Mouse (Mus musculus) C3H10T1/2 (cell line): Measurements from ENCODE around the gene Olfr685. TPM values are rescaled to one million over a fixed set of nuclear protein-coding genes. Genes with fewer than 3 reads are reported as not detected.

Source experiments
- polyA plus RNA-seq, 2 experiments: library from polyadenylated mRNA; unstranded; fragments of >200 nt; fragmentation: generic; extraction: Trizol; gene quantifications; one replicate each; pipeline ENCODE4 v1.2.1; 2012; ENCODE audit warnings: missing spikeins in 2 of 2

Gene Olfr685
- polyA plus RNA-seq: not detected

GRCm38 (mm10) chr7:105185912-105186311 lies at the start of gene Olfr685:
TSS of gene Olfr685 (minus strand) at chr7:105186012.

GRCm38 (mm10) chr7:105207385-105207784 lies 21.6 kb upstream of the Olfr685 start, which contains the start of gene Olfr686:
TSS of gene Olfr686 (minus strand) at chr7:105207485.

GRCm38 (mm10) chr7:105163553-105163952 lies 22.3 kb downstream of the Olfr685 start, which contains the start of gene Olfr684:
TSS of gene Olfr684 (minus strand) at chr7:105163653.

GRCm38 (mm10) chr7:105146912-105147311 lies 38.9 kb downstream of the Olfr685 start, which contains the start of gene Olfr683:
TSS of gene Olfr683 (minus strand) at chr7:105147012.

Other genes starting within 250 kb of the Olfr685 start
- gene Olfr670, start 223.4 kb downstream of the Olfr685 start, polyA plus RNA-seq: not detected
- not detected for gene Olfr671, start 206.9 kb downstream of the Olfr685 start, polyA plus RNA-seq
- not detected for gene Olfr672, start 184.0 kb downstream of the Olfr685 start, polyA plus RNA-seq
- not detected for gene Olfr675, start 157.6 kb downstream of the Olfr685 start, polyA plus RNA-seq
- not detected for gene Olfr676, start 153.3 kb downstream of the Olfr685 start, polyA plus RNA-seq
- gene Olfr677, start 134.6 kb downstream of the Olfr685 start, polyA plus RNA-seq: not detected
- not detected for gene Olfr678, start 121.5 kb downstream of the Olfr685 start, polyA plus RNA-seq
- not detected for gene Olfr679, start 104.8 kb downstream of the Olfr685 start, polyA plus RNA-seq
- gene Olfr680-ps1, start 93.2 kb downstream of the Olfr685 start, polyA plus RNA-seq: not detected
- not detected for gene Olfr681, start 69.2 kb downstream of the Olfr685 start, polyA plus RNA-seq
- gene Olfr683, start 39.0 kb downstream of the Olfr685 start, polyA plus RNA-seq: not detected
- gene Olfr684, start 22.4 kb downstream of the Olfr685 start, polyA plus RNA-seq: not detected
- not detected for gene Olfr686, start 21.5 kb upstream of the Olfr685 start, polyA plus RNA-seq
- gene Olfr688, start 102.1 kb upstream of the Olfr685 start, polyA plus RNA-seq: not detected
- not detected for gene Olfr689, start 125.2 kb upstream of the Olfr685 start, polyA plus RNA-seq
- gene Olfr690, start 148.1 kb upstream of the Olfr685 start, polyA plus RNA-seq: not detected
- under 1 TPM in 1 of 2 experiments, not detected in 1; 0.02 TPM for gene Olfr691, start 156.3 kb upstream of the Olfr685 start, polyA plus RNA-seq
- not detected for gene Olfr692, start 182.2 kb upstream of the Olfr685 start, polyA plus RNA-seq
- gene Gm5901, start 189.0 kb upstream of the Olfr685 start, polyA plus RNA-seq: under 1 TPM in 1 of 2 experiments, not detected in 1; 0.09 TPM
- 10 to 100 TPM; 11.6 to 17.4 TPM for gene Fam160a2, start 214.0 kb upstream of the Olfr685 start, polyA plus RNA-seq
- gene Cnga4, start 218.6 kb upstream of the Olfr685 start, polyA plus RNA-seq: under 1 TPM in 1 of 2 experiments, not detected in 1; 0.01 TPM
- gene Cckbr, start 239.7 kb upstream of the Olfr685 start, polyA plus RNA-seq: under 1 TPM in 1 of 2 experiments, not detected in 1; 0.02 TPM